Mouse (Mus musculus) embryonic fibroblast, embryonic 13.5 days (primary cell): Measurements from ENCODE around the gene Rapgef6. TPM values are rescaled to one million over a fixed set of nuclear protein-coding genes. Genes with fewer than 3 reads are reported as not detected.

Source experiments
- H3K27ac ChIP-seq: 2 replicates; pipeline ENCODE4 v1.5.1; 2012; ENCODE audit warnings: low read length, control low read depth, inconsistent platforms; ENCODE audit not compliant: insufficient read depth
- H3K4me1 ChIP-seq: 2 replicates; pipeline ENCODE4 v1.6.1; 2011; ENCODE audit warnings: low read length; ENCODE audit not compliant: control insufficient read depth, insufficient read depth
- H3K4me3 ChIP-seq: 2 replicates; pipeline ENCODE4 v1.5.1; 2011; ENCODE audit warnings: mild to moderate bottlenecking, control low read depth, low read length; ENCODE audit not compliant: insufficient read depth
- CTCF ChIP-seq: IDR thresholded peaks from 2 replicates; pipeline ENCODE4 v1.5.1; 2011; ENCODE audit warnings: mild to moderate bottlenecking, control low read depth, low read length, moderate library complexity, borderline replicate concordance; ENCODE audit not compliant: insufficient read depth
- POLR2A ChIP-seq: IDR thresholded peaks from 2 replicates; pipeline ENCODE4 v1.6.1; 2011; ENCODE audit warnings: low read depth, mild to moderate bottlenecking, control low read depth, low read length, moderate library complexity
- polyA plus RNA-seq: library from polyadenylated mRNA; stranded (reverse); fragments of >200 nt; gene quantifications from 2 replicates; pipeline ENCODE4 v1.2.4, GENCODE M21; 2011; ENCODE audit warnings: low read depth; ENCODE audit not compliant: missing spikeins, insufficient read length

Rapgef6 gene
- 20.7 and 21.7 TPM in 2 replicates for polyA plus RNA-seq

- Histone ChIP-seq H3K27ac (peak within 1 kb of the TSS; percentile 93), H3K4me1 (peaks cover 2% of the 10 kb centered on the region), H3K4me3 (peak within 1 kb of the TSS; percentile 78)
- TF ChIP-seq POLR2A: peak; percentile 90
- TF ChIP-seq CTCF: no peak
Measured at GRCm38 (mm10) chr11:54522529-54523430, at the start of gene Rapgef6. TSS of gene Rapgef6 (plus strand) at chr11:54522847.

- no peaks in the 10 kb centered on the region for H3K4me1 ChIP-seq
- TF ChIP-seq POLR2A (no peak), CTCF (no peak)
- no peak overlapping the region for H3K4me3 ChIP-seq
- H3K27ac ChIP-seq: no peak overlapping the region
Measured at GRCm38 (mm10) chr11:54478414-54478813, 44.2 kb upstream of the Rapgef6 start.

- H3K27ac ChIP-seq: no peak overlapping the region
- H3K4me3 ChIP-seq: no peak overlapping the region
- no peak for TF ChIP-seq POLR2A
- no peak for TF ChIP-seq CTCF
- no peaks in the 10 kb centered on the region for H3K4me1 ChIP-seq
Measured at GRCm38 (mm10) chr11:54486041-54486440, 36.6 kb upstream of the Rapgef6 start.

- TF ChIP-seq POLR2A: no peak
- no peak for TF ChIP-seq CTCF
- peaks cover 3% of the 10 kb centered on the region for H3K4me1 ChIP-seq
- H3K27ac ChIP-seq: peak overlapping the region; percentile 98
- no peak overlapping the region for H3K4me3 ChIP-seq
Measured at GRCm38 (mm10) chr11:54491946-54492558, 30.6 kb upstream of the Rapgef6 start.

- Histone ChIP-seq H3K27ac (peak overlapping the region; percentile 98), H3K4me3 (no peak overlapping the region), H3K4me1 (peaks cover 3% of the 10 kb centered on the region)
- TF ChIP-seq POLR2A (no peak), CTCF (no peak)
Measured at GRCm38 (mm10) chr11:54492559-54492958, 30.1 kb upstream of the Rapgef6 start.

- TF ChIP-seq CTCF: no peak
- TF ChIP-seq POLR2A: no peak
- Histone ChIP-seq H3K4me1 (no peaks in the 10 kb centered on the region), H3K27ac (no peak overlapping the region), H3K4me3 (no peak overlapping the region)
Measured at GRCm38 (mm10) chr11:54499838-54500237, 22.8 kb upstream of the Rapgef6 start.

- no peak overlapping the region for H3K4me3 ChIP-seq
Measured at GRCm38 (mm10) chr11:54502546-54503245, 20.0 kb upstream of the Rapgef6 start.

GRCm38 (mm10) chr11:54513584-54513983, 9.1 kb upstream of the Rapgef6 start:
- Histone ChIP-seq H3K4me1 (no peaks in the 10 kb centered on the region), H3K27ac (no peak overlapping the region), H3K4me3 (no peak overlapping the region)
- TF ChIP-seq POLR2A: no peak
- TF ChIP-seq CTCF: no peak

More at GRCm38 (mm10) chr11:54502546-54503245, 20.0 kb upstream of the Rapgef6 start:
- Histone ChIP-seq H3K4me1 (no peaks in the 10 kb centered on the region), H3K27ac (0 out of 2 replicates have a peak overlapping the region, but pooled peaks have one; percentile 19)
- no peak for TF ChIP-seq CTCF
- no peak for TF ChIP-seq POLR2A

- Histone ChIP-seq H3K27ac (peak overlapping the region; percentile 93), H3K4me1 (peaks cover 2% of the 10 kb centered on the region), H3K4me3 (peak overlapping the region; percentile 73)
- TF ChIP-seq CTCF (no peak), POLR2A (0 out of 2 replicates have a peak, but pooled peaks have one; percentile 50)
Measured at GRCm38 (mm10) chr11:54521927-54522528, 619 bp upstream of the Rapgef6 start.
